Mouse (Mus musculus) forebrain, embryonic 11.5 days (tissue): Measurements from ENCODE around the gene Pin1rt1. TPM values are rescaled to one million over a fixed set of nuclear protein-coding genes. Genes with fewer than 3 reads are reported as not detected.

Experiments used
- ATAC-seq: fragments of 200-750 bp; cut with Nextera tagmentation; replicated peaks from 2 replicates; pipeline ENCODE4 v1.8.0; 2017; ENCODE audit warnings: moderate TSS enrichment; ENCODE audit not compliant: low FRiP score
- DNase-seq: peaks from one replicate; pipeline ENCODE4 v3.0.0-alpha.2; 2017; ENCODE audit warnings: low spot score
- H3K27ac ChIP-seq: fragments of 300-500 bp; sonication (generic); 2 replicates; pipeline ENCODE4 v1.5.1; 2014; ENCODE audit warnings: low read depth, low read length
- H3K27me3 ChIP-seq: fragments of 300-500 bp; sonication (generic); 2 replicates; pipeline ENCODE4 v1.6.1; 2014; ENCODE audit warnings: mild to moderate bottlenecking, low read length, mixed read lengths; ENCODE audit not compliant: control insufficient read depth, insufficient read depth
- H3K36me3 ChIP-seq: fragments of 300-500 bp; sonication (generic); 2 replicates; pipeline ENCODE4 v1.6.1; 2014; ENCODE audit warnings: mild to moderate bottlenecking, low read length, moderate library complexity, mixed read lengths; ENCODE audit not compliant: control insufficient read depth, insufficient read depth
- H3K4me1 ChIP-seq: fragments of 300-500 bp; sonication (generic); replicated peaks from 2 replicates; pipeline ENCODE4 v1.6.1; 2014; ENCODE audit warnings: low read length, mixed read lengths; ENCODE audit not compliant: control insufficient read depth, insufficient read depth
- H3K4me2 ChIP-seq: fragments of 300-500 bp; sonication (generic); 2 replicates; pipeline ENCODE4 v1.6.1; 2014; ENCODE audit warnings: low read depth, mild to moderate bottlenecking, low read length, moderate library complexity, mixed read lengths; ENCODE audit not compliant: severe bottlenecking
- H3K4me3 ChIP-seq: fragments of 300-500 bp; sonication (generic); 2 replicates; pipeline ENCODE4 v1.5.1; 2014; ENCODE audit warnings: low read depth, low read length
- H3K9ac ChIP-seq: fragments of 300-500 bp; sonication (generic); 2 replicates; pipeline ENCODE4 v1.6.1; 2014; ENCODE audit warnings: low read length
- H3K9me3 ChIP-seq: fragments of 300-500 bp; sonication (generic); 2 replicates; pipeline ENCODE4 v1.6.1; 2016; ENCODE audit warnings: low read length, mixed read lengths; ENCODE audit not compliant: control insufficient read depth
- WGBS: fragments of 180-500 bp; shearing (Covaris S2); extraction: QIAGEN DNeasy Blood & Tissue Kit; methylation state at CpG from one replicate; pipeline ENCODE4 v1.1.7; 2014; 5-methylcytosine and 5-hydroxymethylcytosine counted together
- polyA plus RNA-seq: library from polyadenylated mRNA; unstranded; fragments of >200 nt; fragmentation: Nextera tagmentation; extraction: Ambion mirVana; gene quantifications from 2 replicates; pipeline ENCODE4 v1.2.1, GENCODE M21; 2014

Pin1rt1 gene
- polyA plus RNA-seq, 1 experiment from 2014 or later = not detected

- H3K36me3 ChIP-seq = no peaks in the 10 kb centered on the region; the same call in 1 of the 2 replicates
- DNase-seq (no peak), ATAC-seq (no peak)
- H3K4me3 ChIP-seq = no peak overlapping the region
- no peaks in the 10 kb centered on the region for H3K27me3 ChIP-seq
- H3K9me3 ChIP-seq = no peaks in the 10 kb centered on the region
- H3K9ac ChIP-seq = no peak overlapping the region
- 88% methylated on average over 4 of the region's 4 CpGs for WGBS
- H3K27ac ChIP-seq = no peak overlapping the region
- no peaks in the 10 kb centered on the region for H3K4me1 ChIP-seq
- no peak overlapping the region for H3K4me2 ChIP-seq
These were observed 31.4 kb downstream of the Pin1rt1 start for GRCm38 (mm10) chr2:104684771-104685170.

GRCm38 (mm10) chr2:104677326-104677725 is 38.9 kb downstream of the Pin1rt1 start:
- WGBS = 93% methylated on average over 3 of the region's 3 CpGs
- Histone ChIP-seq H3K4me3 (no peak overlapping the region), H3K27ac (no peak overlapping the region), H3K4me2 (no peak overlapping the region), H3K36me3 (no peaks in the 10 kb centered on the region; the same call in 1 of the 2 replicates), H3K4me1 (no peaks in the 10 kb centered on the region), H3K9ac (no peak overlapping the region), H3K9me3 (no peaks in the 10 kb centered on the region), H3K27me3 (no peaks in the 10 kb centered on the region)
- ATAC-seq (no peak), DNase-seq (no peak)

GRCm38 (mm10) chr2:104671724-104672123 is 44.5 kb downstream of the Pin1rt1 start:
- no peak overlapping the region for H3K9ac ChIP-seq
- H3K36me3 ChIP-seq = no peaks in the 10 kb centered on the region
- ATAC-seq (no peak), DNase-seq (no peak)
- H3K4me2 ChIP-seq = no peak overlapping the region
- no peak overlapping the region for H3K27ac ChIP-seq
- H3K9me3 ChIP-seq = no peaks in the 10 kb centered on the region
- no peaks in the 10 kb centered on the region for H3K4me1 ChIP-seq
- H3K4me3 ChIP-seq = no peak overlapping the region
- H3K27me3 ChIP-seq = no peaks in the 10 kb centered on the region

GRCm38 (mm10) chr2:104669122-104669804 is 46.9 kb downstream of the Pin1rt1 start:
- H3K9ac ChIP-seq = no peak overlapping the region
- H3K27ac ChIP-seq = no peak overlapping the region
- H3K27me3 ChIP-seq = no peaks in the 10 kb centered on the region
- no peaks in the 10 kb centered on the region for H3K4me1 ChIP-seq
- DNase-seq = no peak
- ATAC-seq = no peak
- no peak overlapping the region for H3K4me3 ChIP-seq
- H3K36me3 ChIP-seq = peaks cover 4% of the 10 kb centered on the region
- no peaks in the 10 kb centered on the region for H3K9me3 ChIP-seq
- 87% methylated on average over 6 of the region's 6 CpGs for WGBS
- H3K4me2 ChIP-seq = no peak overlapping the region

Other genes with a start within 250 kb of the Pin1rt1 start
- 9.4 and 12.0 TPM in 2 replicates for gene Hipk3, start 221.9 kb downstream of the Pin1rt1 start, polyA plus RNA-seq
- 94.3 and 106 TPM in 2 replicates for gene Cstf3, start 125.9 kb downstream of the Pin1rt1 start, polyA plus RNA-seq
- gene Tcp11l1, start 4.2 kb downstream of the Pin1rt1 start, polyA plus RNA-seq = 64.9 and 68.2 TPM in 2 replicates
- gene Depdc7, start 26.5 kb upstream of the Pin1rt1 start, polyA plus RNA-seq = 4.0 and 5.5 TPM in 2 replicates
- 18.7 and 18.9 TPM in 2 replicates for gene Qser1, start 100.4 kb upstream of the Pin1rt1 start, polyA plus RNA-seq
- 0.48 and 1.1 TPM in 2 replicates for gene Prrg4, start 133.5 kb upstream of the Pin1rt1 start, polyA plus RNA-seq
- gene Ccdc73, start 151.4 kb upstream of the Pin1rt1 start, polyA plus RNA-seq = 5.5 and 6.6 TPM in 2 replicates